In genomic region chr11:70227661-70228245, GRCm38 (mm10) we compare ENCODE assay signal across 11 mouse cellular contexts. TPM values are rescaled to one million over a fixed set of nuclear protein-coding genes. Genes with fewer than 3 reads are reported as not detected.
DNase-seq lines count a peak whose midpoint lies in the region; ATAC-seq lines count a peak whose summit lies in the region.
"Had no signal": no experiment of that assay in that cellular context is flagged by ENCODE, and none has a peak within 500 bp of the region (broad histone marks: within the 10 kb centered on the region; RNA-seq: fewer than 3 reads in every experiment).

No protein-coding gene starts in this region.

- H3K4me3 ChIP-seq in kidney, embryonic 16.5 days (ENCODE audit: low read length): peak overlapping the region; percentile 48
- H3K4me3 ChIP-seq in heart, embryonic 15.5 days: peak overlapping the region; percentile 49
- peak overlapping the region; percentile 33; the same call in 1 of the 2 replicates for H3K4me3 ChIP-seq in liver, embryonic 13.5 days (replicated peaks)

- 81% methylated on average over 4 of the region's 4 CpGs for WGBS in kidney, embryonic 16.5 days
- WGBS in heart, embryonic 15.5 days: 74% methylated on average over 4 of the region's 4 CpGs
- 69% methylated on average over 4 of the region's 4 CpGs for WGBS in liver, embryonic 13.5 days (ENCODE audit: insufficient replicate concordance)

- peaks cover 49% of the 10 kb centered on the region for H3K27me3 ChIP-seq in kidney, embryonic 16.5 days (ENCODE audit: insufficient read depth, low read length)
- peaks cover 60% of the 10 kb centered on the region for H3K27me3 ChIP-seq in heart, embryonic 15.5 days
- peaks cover 53% of the 10 kb centered on the region for H3K27me3 ChIP-seq in liver, embryonic 13.5 days

- DNase-seq in cerebellum, adult 11 months: peak; percentile 36
- DNase-seq in cerebellum, postnatal 25 days: no peak
- DNase-seq in kidney, postnatal 4 days: no peak
- no peak for DNase-seq in liver, embryonic 13.5 days
- no peak for DNase-seq in retina, embryonic 14.5 days (ENCODE audit: low spot score)
- DNase-seq: kidney, postnatal 36 days; lung, postnatal 10 days; right cerebral cortex, postnatal 14 days had no signal

- H3K27ac ChIP-seq in kidney, embryonic 16.5 days (ENCODE audit: low read length): no peak overlapping the region
- H3K27ac ChIP-seq in heart, embryonic 15.5 days: 0 out of 2 replicates have a peak overlapping the region, but pooled peaks have one; percentile 86
- no peak overlapping the region for H3K27ac ChIP-seq in liver, embryonic 13.5 days

- peak overlapping the region; percentile 56 for H3K4me2 ChIP-seq in kidney, embryonic 16.5 days (replicated peaks; ENCODE audit: low read depth, low read length)
- peak overlapping the region; percentile 60 for H3K4me2 ChIP-seq in heart, embryonic 15.5 days
- peak overlapping the region; percentile 75 for H3K4me2 ChIP-seq in liver, embryonic 13.5 days

- peak overlapping the region; percentile 69 for H3K9ac ChIP-seq in kidney, embryonic 16.5 days (replicated peaks; ENCODE audit: low read length)
- H3K9ac ChIP-seq in heart, embryonic 15.5 days: peak overlapping the region; percentile 54; the same call in 1 of the 2 replicates
- H3K9ac ChIP-seq in liver, embryonic 13.5 days: 0 out of 2 replicates have a peak overlapping the region, but pooled peaks have one; percentile 42

- no peaks in the 10 kb centered on the region for H3K36me3 ChIP-seq in kidney, embryonic 16.5 days (ENCODE audit: insufficient read depth, low read length)
- H3K36me3 ChIP-seq in heart, embryonic 15.5 days: no peaks in the 10 kb centered on the region
- no peaks in the 10 kb centered on the region for H3K36me3 ChIP-seq in liver, embryonic 13.5 days

- peaks cover 24% of the 10 kb centered on the region for H3K4me1 ChIP-seq in kidney, embryonic 16.5 days (ENCODE audit: insufficient read depth, low read length)
- H3K4me1 ChIP-seq in heart, embryonic 15.5 days (replicated peaks): peaks cover 47% of the 10 kb centered on the region
- peaks cover 90% of the 10 kb centered on the region for H3K4me1 ChIP-seq in liver, embryonic 13.5 days (replicated peaks)

- ATAC-seq in kidney, embryonic 16.5 days (ENCODE audit: low FRiP score, low TSS enrichment): no peak
- no peak for ATAC-seq in heart, embryonic 15.5 days (replicated peaks; ENCODE audit: insufficient number of reproducible peaks, insufficient read depth, low FRiP score, low read depth)
- no peak for ATAC-seq in liver, embryonic 13.5 days (ENCODE audit: low read depth)
- ATAC-seq in monocyte, adult 5-6 weeks (replicated peaks; ENCODE audit: insufficient number of reproducible peaks, low FRiP score, low TSS enrichment, poor library complexity, severe bottlenecking): no peak

- no peaks in the 10 kb centered on the region for H3K9me3 ChIP-seq in kidney, embryonic 16.5 days (ENCODE audit: low read length)
- no peaks in the 10 kb centered on the region for H3K9me3 ChIP-seq in heart, embryonic 15.5 days (replicated peaks)
- H3K9me3 ChIP-seq in liver, embryonic 13.5 days (replicated peaks): no peaks in the 10 kb centered on the region

RNA-seq across cellular contexts. Expression of gene Bcl6b, which starts 1.8 kb away (rescaled TPM):
- 27.4 and 31.3 TPM in 2 replicates for polyA plus RNA-seq in kidney, embryonic 16.5 days (2015; fragmentation: Nextera tagmentation; extraction: Ambion mirVana)
- polyA plus RNA-seq in heart, embryonic 15.5 days (2015; fragmentation: Nextera tagmentation; extraction: Ambion mirVana): 18.1 and 19.8 TPM in 2 replicates
- polyA plus RNA-seq in liver, embryonic 13.5 days (2015; fragmentation: Nextera tagmentation; extraction: Ambion mirVana): 1.6 and 1.8 TPM in 2 replicates
- not detected in 3 replicates for total RNA-seq in monocyte, adult 5-6 weeks (2017)

RNA-seq across cellular contexts. Expression of gene Slc16a13, which starts 6.9 kb away (rescaled TPM):
- polyA plus RNA-seq in kidney, embryonic 16.5 days (2015; fragmentation: Nextera tagmentation; extraction: Ambion mirVana): 18.6 and 19.3 TPM in 2 replicates
- 4.5 and 5.2 TPM in 2 replicates for polyA plus RNA-seq in heart, embryonic 15.5 days (2015; fragmentation: Nextera tagmentation; extraction: Ambion mirVana)
- 4.8 and 7.5 TPM in 2 replicates for polyA plus RNA-seq in liver, embryonic 13.5 days (2015; fragmentation: Nextera tagmentation; extraction: Ambion mirVana)
- 1.9 to 11.0 TPM (median 3.1 TPM) in 3 replicates for total RNA-seq in monocyte, adult 5-6 weeks (2017)

RNA-seq across cellular contexts. Expression of gene 0610010K14Rik, which starts 10.0 kb away (rescaled TPM):
- 170 and 173 TPM in 2 replicates for polyA plus RNA-seq in kidney, embryonic 16.5 days (2015; fragmentation: Nextera tagmentation; extraction: Ambion mirVana)
- 107 and 113 TPM in 2 replicates for polyA plus RNA-seq in heart, embryonic 15.5 days (2015; fragmentation: Nextera tagmentation; extraction: Ambion mirVana)
- polyA plus RNA-seq in liver, embryonic 13.5 days (2015; fragmentation: Nextera tagmentation; extraction: Ambion mirVana): 82.5 and 85.7 TPM in 2 replicates
- 8.1 to 28.1 TPM (median 18.3 TPM) in 3 replicates for total RNA-seq in monocyte, adult 5-6 weeks (2017)

RNA-seq across cellular contexts. Expression of gene Gm21988, which starts 11.9 kb away (rescaled TPM):
- polyA plus RNA-seq in kidney, embryonic 16.5 days (2015; fragmentation: Nextera tagmentation; extraction: Ambion mirVana): 10.5 and 11.5 TPM in 2 replicates
- polyA plus RNA-seq in heart, embryonic 15.5 days (2015; fragmentation: Nextera tagmentation; extraction: Ambion mirVana): 7.3 and 10.3 TPM in 2 replicates
- 6.5 and 7.1 TPM in 2 replicates for polyA plus RNA-seq in liver, embryonic 13.5 days (2015; fragmentation: Nextera tagmentation; extraction: Ambion mirVana)
- total RNA-seq in monocyte, adult 5-6 weeks (2017): 3.3 to 5.8 TPM in 2 of 3 replicates, not detected in the other

RNA-seq across cellular contexts. Expression of gene Rnasek, which starts 11.9 kb away (rescaled TPM):
- 235 and 255 TPM in 2 replicates for polyA plus RNA-seq in kidney, embryonic 16.5 days (2015; fragmentation: Nextera tagmentation; extraction: Ambion mirVana)
- polyA plus RNA-seq in heart, embryonic 15.5 days (2015; fragmentation: Nextera tagmentation; extraction: Ambion mirVana): 198 and 215 TPM in 2 replicates
- 155 and 175 TPM in 2 replicates for polyA plus RNA-seq in liver, embryonic 13.5 days (2015; fragmentation: Nextera tagmentation; extraction: Ambion mirVana)
- 17.5 to 31.1 TPM (median 23.2 TPM) in 3 replicates for total RNA-seq in monocyte, adult 5-6 weeks (2017)
